Mouse (Mus musculus): ENCODE results near the gene Ppp3ca. TPM values are rescaled to one million over a fixed set of nuclear protein-coding genes. Genes with fewer than 3 reads are reported as not detected.

Ppp3ca gene
- polyA plus RNA-seq, 1 experiment from 2014 or later: 119 TPM

GRCm38 (mm10) chr3:136836319-136837193, 166.6 kb downstream of the Ppp3ca start:
- Histone ChIP-seq H3K27ac (no peak overlapping the region), H3K36me3 (no peaks in the 10 kb centered on the region), H3K4me1 (replicated peaks) (peaks cover 44% of the 10 kb centered on the region), H3K27me3 (no peaks in the 10 kb centered on the region), H3K4me2 (no peak overlapping the region), H3K9ac (replicated peaks) (no peak overlapping the region), H3K9me3 (no peaks in the 10 kb centered on the region), H3K4me3 (replicated peaks) (no peak overlapping the region)
- 58% methylated on average over 17 of the region's 17 CpGs for WGBS
- no peak for ATAC-seq (ENCODE audit: insufficient number of reproducible peaks, insufficient read depth, low FRiP score, low TSS enrichment, low read depth)

- Histone ChIP-seq H3K4me3 (replicated peaks) (no peak overlapping the region), H3K4me1 (replicated peaks) (peaks cover 37% of the 10 kb centered on the region), H3K27ac (no peak overlapping the region), H3K9ac (replicated peaks) (no peak overlapping the region), H3K4me2 (no peak overlapping the region), H3K36me3 (no peaks in the 10 kb centered on the region), H3K9me3 (no peaks in the 10 kb centered on the region), H3K27me3 (no peaks in the 10 kb centered on the region)
- no peak for ATAC-seq (ENCODE audit: insufficient number of reproducible peaks, insufficient read depth, low FRiP score, low TSS enrichment, low read depth)
- WGBS: 91% methylated on average over 3 of the region's 3 CpGs
These were observed 167.7 kb downstream of the Ppp3ca start for GRCm38 (mm10) chr3:136837589-136837988.

- no peak overlapping the region for H3K27ac ChIP-seq
- no peaks in the 10 kb centered on the region for H3K27me3 ChIP-seq
- no peaks in the 10 kb centered on the region for H3K36me3 ChIP-seq
- no peak overlapping the region for H3K9ac ChIP-seq (replicated peaks)
- no peaks in the 10 kb centered on the region for H3K9me3 ChIP-seq
- no peak overlapping the region for H3K4me3 ChIP-seq (replicated peaks)
- no peak for ATAC-seq (ENCODE audit: insufficient number of reproducible peaks, insufficient read depth, low FRiP score, low TSS enrichment, low read depth)
- H3K4me2 ChIP-seq: no peak overlapping the region
- WGBS: 78% methylated on average over 3 of the region's 3 CpGs
- peaks cover 12% of the 10 kb centered on the region for H3K4me1 ChIP-seq (replicated peaks)
These were observed 171.4 kb downstream of the Ppp3ca start for GRCm38 (mm10) chr3:136841282-136841681.

- no peak for ATAC-seq (ENCODE audit: insufficient number of reproducible peaks, insufficient read depth, low FRiP score, low TSS enrichment, low read depth)
- peaks cover 8% of the 10 kb centered on the region; the same call in 1 of the 2 replicates for H3K4me1 ChIP-seq (replicated peaks)
- H3K27me3 ChIP-seq: no peaks in the 10 kb centered on the region
- H3K4me3 ChIP-seq (replicated peaks): no peak overlapping the region
- H3K4me2 ChIP-seq: no peak overlapping the region
- no peak overlapping the region for H3K9ac ChIP-seq (replicated peaks)
- no peaks in the 10 kb centered on the region for H3K36me3 ChIP-seq
- no peaks in the 10 kb centered on the region for H3K9me3 ChIP-seq
- H3K27ac ChIP-seq: no peak overlapping the region
- WGBS: 71% methylated on average over 1 of the region's 1 CpGs
These were observed 172.5 kb downstream of the Ppp3ca start for GRCm38 (mm10) chr3:136842384-136842783.

GRCm38 (mm10) chr3:136843811-136844491, 174.0 kb downstream of the Ppp3ca start:
- Histone ChIP-seq H3K4me3 (replicated peaks) (no peak overlapping the region), H3K36me3 (no peaks in the 10 kb centered on the region), H3K27ac (no peak overlapping the region), H3K9ac (replicated peaks) (no peak overlapping the region), H3K4me2 (no peak overlapping the region), H3K27me3 (no peaks in the 10 kb centered on the region), H3K4me1 (replicated peaks) (peaks cover 8% of the 10 kb centered on the region; the same call in 1 of the 2 replicates), H3K9me3 (no peaks in the 10 kb centered on the region)
- WGBS: 70% methylated on average over 7 of the region's 7 CpGs
- no peak for ATAC-seq (ENCODE audit: insufficient number of reproducible peaks, insufficient read depth, low FRiP score, low TSS enrichment, low read depth)

GRCm38 (mm10) chr3:136849035-136849434, 179.1 kb downstream of the Ppp3ca start:
- Histone ChIP-seq H3K27ac (no peak overlapping the region), H3K9ac (replicated peaks) (no peak overlapping the region), H3K4me2 (no peak overlapping the region), H3K27me3 (no peaks in the 10 kb centered on the region), H3K36me3 (no peaks in the 10 kb centered on the region), H3K4me3 (replicated peaks) (no peak overlapping the region), H3K9me3 (no peaks in the 10 kb centered on the region), H3K4me1 (replicated peaks) (peaks cover 5% of the 10 kb centered on the region; the same call in 1 of the 2 replicates)
- 98% methylated on average over 1 of the region's 1 CpGs for WGBS
- ATAC-seq (ENCODE audit: insufficient number of reproducible peaks, insufficient read depth, low FRiP score, low TSS enrichment, low read depth): no peak

DNA sequence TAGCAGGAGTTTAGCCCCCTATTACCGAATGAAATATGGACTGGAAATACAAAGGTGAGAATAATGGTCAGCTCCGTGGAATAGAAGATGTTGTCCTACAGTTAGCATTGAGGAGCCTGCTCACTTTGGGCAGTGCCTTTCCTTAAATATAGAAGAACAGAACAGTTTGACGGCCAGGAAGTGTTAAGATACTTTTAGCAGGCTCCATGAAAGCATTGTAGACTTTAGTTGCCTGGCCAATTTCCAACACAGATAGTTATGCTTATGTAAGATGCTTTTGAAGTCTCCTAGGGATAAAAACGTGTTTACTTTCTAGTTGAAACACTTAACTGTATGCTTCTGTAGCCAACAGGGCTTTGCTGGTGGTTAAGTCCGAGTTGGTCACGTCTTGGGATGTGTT, 183.0 kb downstream of the Ppp3ca start:
- no peak for ATAC-seq (ENCODE audit: insufficient number of reproducible peaks, insufficient read depth, low FRiP score, low TSS enrichment, low read depth)
- Histone ChIP-seq H3K4me3 (replicated peaks) (no peak overlapping the region), H3K9ac (replicated peaks) (no peak overlapping the region), H3K27ac (no peak overlapping the region), H3K9me3 (no peaks in the 10 kb centered on the region), H3K4me1 (replicated peaks) (no peaks in the 10 kb centered on the region), H3K27me3 (no peaks in the 10 kb centered on the region), H3K36me3 (no peaks in the 10 kb centered on the region), H3K4me2 (no peak overlapping the region)
- WGBS: 84% methylated on average over 6 of the region's 6 CpGs

- Histone ChIP-seq H3K4me2 (no peak overlapping the region), H3K27me3 (no peaks in the 10 kb centered on the region), H3K36me3 (no peaks in the 10 kb centered on the region), H3K9me3 (no peaks in the 10 kb centered on the region), H3K9ac (replicated peaks) (no peak overlapping the region), H3K4me3 (replicated peaks) (no peak overlapping the region), H3K27ac (no peak overlapping the region), H3K4me1 (replicated peaks) (no peaks in the 10 kb centered on the region)
- ATAC-seq (ENCODE audit: insufficient number of reproducible peaks, insufficient read depth, low FRiP score, low TSS enrichment, low read depth): no peak
- 80% methylated on average over 4 of the region's 4 CpGs for WGBS
These were observed 183.7 kb downstream of the Ppp3ca start for GRCm38 (mm10) chr3:136853596-136853995.

- Histone ChIP-seq H3K27ac (no peak overlapping the region), H3K4me2 (no peak overlapping the region), H3K4me1 (replicated peaks) (no peaks in the 10 kb centered on the region), H3K4me3 (replicated peaks) (no peak overlapping the region), H3K9me3 (no peaks in the 10 kb centered on the region), H3K27me3 (no peaks in the 10 kb centered on the region), H3K9ac (replicated peaks) (no peak overlapping the region), H3K36me3 (no peaks in the 10 kb centered on the region)
- ATAC-seq (ENCODE audit: insufficient number of reproducible peaks, insufficient read depth, low FRiP score, low TSS enrichment, low read depth): no peak
- WGBS: 82% methylated on average over 4 of the region's 4 CpGs
These were observed 186.1 kb downstream of the Ppp3ca start for GRCm38 (mm10) chr3:136855996-136856395.

- Histone ChIP-seq H3K27ac (no peak overlapping the region), H3K9me3 (no peaks in the 10 kb centered on the region), H3K4me2 (no peak overlapping the region), H3K27me3 (no peaks in the 10 kb centered on the region), H3K4me1 (replicated peaks) (0 out of 2 replicates have a peak, but pooled peaks cover 11% of the 10 kb centered on the region), H3K4me3 (replicated peaks) (no peak overlapping the region), H3K9ac (replicated peaks) (no peak overlapping the region), H3K36me3 (no peaks in the 10 kb centered on the region)
- 73% methylated on average over 11 of the region's 11 CpGs for WGBS
- ATAC-seq (ENCODE audit: insufficient number of reproducible peaks, insufficient read depth, low FRiP score, low TSS enrichment, low read depth): no peak
These were observed 192.3 kb downstream of the Ppp3ca start for GRCm38 (mm10) chr3:136862051-136862837.

DNA sequence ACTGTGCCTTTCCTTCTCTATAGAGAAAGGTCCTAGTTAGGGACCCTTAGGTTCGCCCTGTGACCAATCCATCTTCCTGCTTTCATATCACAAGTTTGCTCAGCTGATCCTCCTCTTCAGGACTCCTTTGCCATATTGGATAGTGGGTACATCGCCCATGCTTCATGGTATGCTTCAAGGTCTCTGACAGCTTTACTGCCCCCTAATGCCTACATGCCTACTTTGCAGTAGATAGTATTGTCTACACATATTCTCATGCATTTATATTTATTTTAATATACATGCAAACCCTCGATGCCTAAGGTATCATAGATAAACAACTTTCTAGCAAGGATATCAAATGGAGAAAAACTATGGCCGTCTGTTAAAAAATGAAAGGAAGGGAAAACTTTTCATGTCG, 193.2 kb downstream of the Ppp3ca start:
- Histone ChIP-seq H3K27ac (no peak overlapping the region), H3K9me3 (no peaks in the 10 kb centered on the region), H3K9ac (replicated peaks) (no peak overlapping the region), H3K4me2 (no peak overlapping the region), H3K4me1 (replicated peaks) (0 out of 2 replicates have a peak, but pooled peaks cover 11% of the 10 kb centered on the region), H3K27me3 (no peaks in the 10 kb centered on the region), H3K4me3 (replicated peaks) (no peak overlapping the region), H3K36me3 (no peaks in the 10 kb centered on the region)
- 94% methylated on average over 5 of the region's 5 CpGs for WGBS
- ATAC-seq (ENCODE audit: insufficient number of reproducible peaks, insufficient read depth, low FRiP score, low TSS enrichment, low read depth): no peak

Measured in limb, embryonic 12.5 days (tissue).